Mouse (Mus musculus): Measurements from ENCODE around the gene Aurkb. TPM values are rescaled to one million over a fixed set of nuclear protein-coding genes. Genes with fewer than 3 reads are reported as not detected.
A peak's percentile ranks its signal among the peaks of the same experiment; 100 is the strongest.

Aurkb gene
- polyA plus RNA-seq, 1 experiment from 2014 or later, result 64.3 TPM

DNA sequence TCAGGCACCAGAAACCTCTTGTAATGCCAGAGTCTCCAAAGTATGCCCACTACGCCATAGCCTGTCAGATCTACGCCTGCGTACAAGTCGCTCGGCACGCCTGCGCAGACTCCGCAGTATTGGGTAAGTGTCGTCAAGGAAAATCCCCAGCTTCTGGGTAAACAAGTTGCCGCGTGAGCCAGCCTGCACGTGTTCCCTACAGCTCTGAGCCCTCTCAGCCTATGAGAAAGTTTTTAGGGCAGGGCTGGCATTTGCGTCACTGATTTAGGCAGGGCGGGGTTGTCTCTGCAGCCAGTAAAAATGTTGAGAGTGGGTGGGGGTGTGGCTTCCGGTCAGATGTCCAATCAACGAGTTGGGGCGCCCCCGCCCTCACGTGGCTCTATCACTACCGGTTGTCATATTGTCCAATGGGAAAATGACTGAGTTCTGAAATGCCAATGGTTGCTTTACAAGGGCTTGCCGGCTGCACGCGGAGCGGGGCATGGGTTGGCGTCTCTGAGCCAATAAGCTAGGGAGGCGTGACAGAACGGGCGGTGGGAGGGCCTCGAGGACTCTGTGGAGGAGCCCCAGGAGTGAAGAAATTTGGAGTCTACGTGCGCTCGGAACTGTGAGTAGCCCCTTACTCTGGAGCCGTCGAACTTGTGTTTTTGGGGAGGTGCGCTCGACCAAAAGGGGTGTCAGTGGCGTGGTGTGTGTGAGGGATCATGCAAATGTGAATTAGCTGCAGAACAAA, 49.4 kb downstream of the Aurkb start, which contains the start of gene Per1:
Per1 (plus strand) TSS at position 521 of the 733 bp plus-strand sequence.
- H3K4me3 ChIP-seq, result peak within 1 kb of the TSS; percentile 73
- H3K9me3 ChIP-seq (replicated peaks), result no peaks in the 10 kb centered on the region
- H3K27ac ChIP-seq, result peak within 1 kb of the TSS; percentile 99
- under 1% methylated on average over 37 of the region's 37 CpGs for WGBS
- H3K4me1 ChIP-seq (replicated peaks), result peaks cover 59% of the 10 kb centered on the region
- peak within 1 kb of the TSS; percentile 86 for H3K9ac ChIP-seq
- H3K4me2 ChIP-seq, result peak within 1 kb of the TSS; percentile 83
- ATAC-seq (replicated peaks; ENCODE audit: insufficient number of reproducible peaks, insufficient read depth, low FRiP score, low read depth), result peak; percentile 84
- H3K36me3 ChIP-seq, result peaks cover 18% of the 10 kb centered on the region
- no peaks in the 10 kb centered on the region for H3K27me3 ChIP-seq

DNA sequence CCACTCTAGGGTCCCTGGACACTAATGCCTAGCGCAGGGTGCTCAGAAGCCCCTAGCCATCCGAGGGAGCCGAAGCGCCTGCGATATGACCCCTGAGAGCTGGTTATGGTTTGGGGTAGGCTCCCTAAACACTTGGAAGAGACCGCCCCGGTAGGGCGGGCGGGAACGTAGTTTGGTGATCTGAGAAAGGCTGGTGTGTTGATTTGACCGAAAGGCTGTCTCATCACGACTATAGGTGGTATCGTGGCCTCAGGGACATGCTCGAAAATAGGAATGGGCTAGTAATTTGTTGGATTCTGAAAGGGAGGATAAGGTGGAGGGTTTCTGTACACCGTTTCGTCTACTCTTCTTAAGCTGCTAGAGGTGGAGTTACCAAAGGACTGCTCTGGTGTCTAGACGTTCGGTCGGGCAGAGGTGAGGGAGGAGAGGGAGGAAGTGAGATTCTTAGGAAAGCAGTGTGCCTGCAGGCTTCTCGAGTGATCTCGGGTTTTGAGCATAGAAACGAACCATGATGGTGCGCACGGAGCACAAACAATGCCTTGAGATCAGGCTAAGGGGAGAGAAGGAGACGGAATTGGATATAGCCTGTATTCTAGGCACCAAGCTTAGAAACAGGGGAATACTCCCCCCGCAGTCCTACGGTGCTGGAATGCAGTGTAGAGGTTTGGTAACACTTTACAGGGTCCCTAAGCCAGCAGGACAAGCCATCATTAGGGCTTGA, 50.2 kb downstream of the Aurkb start:
- Histone ChIP-seq H3K9me3 (replicated peaks) (no peaks in the 10 kb centered on the region), H3K9ac (peak overlapping the region; percentile 86), H3K27ac (peak overlapping the region; percentile 99), H3K4me2 (peak overlapping the region; percentile 83), H3K36me3 (peaks cover 19% of the 10 kb centered on the region), H3K4me3 (peak overlapping the region; percentile 73), H3K27me3 (no peaks in the 10 kb centered on the region), H3K4me1 (replicated peaks) (peaks cover 58% of the 10 kb centered on the region)
- under 1% methylated on average over 27 of the region's 27 CpGs for WGBS
- no peak for ATAC-seq (replicated peaks; ENCODE audit: insufficient number of reproducible peaks, insufficient read depth, low FRiP score, low read depth)

DNA sequence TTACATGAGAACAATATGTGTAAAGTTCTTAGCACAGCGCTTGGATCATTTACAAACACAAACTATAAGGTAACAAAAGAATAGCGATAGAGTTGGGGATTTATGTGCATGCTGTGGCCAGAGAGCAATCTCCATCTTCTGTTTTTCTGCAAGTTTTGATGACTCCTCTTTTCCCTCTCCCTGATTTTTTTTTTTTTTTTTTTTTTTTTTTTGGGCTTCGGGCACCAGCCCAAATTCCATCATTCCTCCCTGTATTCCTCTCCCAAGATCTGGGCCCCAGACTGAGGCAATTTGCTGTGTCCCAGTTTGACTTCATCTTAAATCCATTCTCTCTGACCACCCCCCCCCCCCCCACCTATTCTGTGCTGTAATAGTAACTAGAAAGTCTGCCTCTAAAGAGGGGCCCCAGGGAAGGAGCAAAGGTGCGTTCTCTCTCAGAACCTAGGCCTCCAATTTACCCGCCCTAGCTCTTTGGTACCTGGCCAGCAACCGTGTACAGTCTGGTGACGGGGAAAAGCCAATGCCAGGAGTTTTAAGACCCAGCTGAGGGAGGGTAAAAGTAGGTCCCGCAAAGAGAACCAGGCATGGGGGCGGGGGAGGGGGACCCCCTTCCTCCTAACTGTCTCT, 51.0 kb downstream of the Aurkb start:
- Histone ChIP-seq H3K4me2 (peak overlapping the region; percentile 83), H3K9ac (peak overlapping the region; percentile 86), H3K4me3 (peak overlapping the region; percentile 73), H3K36me3 (peaks cover 25% of the 10 kb centered on the region), H3K4me1 (replicated peaks) (peaks cover 62% of the 10 kb centered on the region), H3K27me3 (no peaks in the 10 kb centered on the region), H3K9me3 (replicated peaks) (no peaks in the 10 kb centered on the region), H3K27ac (peak overlapping the region; percentile 99)
- ATAC-seq (replicated peaks; ENCODE audit: insufficient number of reproducible peaks, insufficient read depth, low FRiP score, low read depth), result no peak
- 9% methylated on average over 9 of the region's 9 CpGs for WGBS

- Histone ChIP-seq H3K27ac (peak overlapping the region; percentile 99), H3K9me3 (replicated peaks) (no peaks in the 10 kb centered on the region), H3K4me2 (peak overlapping the region; percentile 83), H3K27me3 (no peaks in the 10 kb centered on the region), H3K4me1 (replicated peaks) (peaks cover 56% of the 10 kb centered on the region), H3K9ac (peak overlapping the region; percentile 86), H3K36me3 (peaks cover 25% of the 10 kb centered on the region), H3K4me3 (peak overlapping the region; percentile 73)
- 2% methylated on average over 29 of the region's 29 CpGs for WGBS
- ATAC-seq (replicated peaks; ENCODE audit: insufficient number of reproducible peaks, insufficient read depth, low FRiP score, low read depth), result peak; percentile 65
Observed at GRCm38 (mm10) chr11:69096987-69097900, 51.8 kb downstream of the Aurkb start.

- H3K36me3 ChIP-seq, result peaks cover 29% of the 10 kb centered on the region
- H3K4me1 ChIP-seq (replicated peaks), result peaks cover 50% of the 10 kb centered on the region
- no peaks in the 10 kb centered on the region for H3K9me3 ChIP-seq (replicated peaks)
- no peaks in the 10 kb centered on the region for H3K27me3 ChIP-seq
- peak overlapping the region; percentile 99 for H3K27ac ChIP-seq
- 24% methylated on average over 8 of the region's 8 CpGs for WGBS
- ATAC-seq (replicated peaks; ENCODE audit: insufficient number of reproducible peaks, insufficient read depth, low FRiP score, low read depth), result no peak
- peak overlapping the region; percentile 73 for H3K4me3 ChIP-seq
- H3K4me2 ChIP-seq, result peak overlapping the region; percentile 83
- H3K9ac ChIP-seq, result peak overlapping the region; percentile 57
Observed at GRCm38 (mm10) chr11:69098039-69098761, 52.8 kb downstream of the Aurkb start.

GRCm38 (mm10) chr11:69098762-69099091, 53.3 kb downstream of the Aurkb start:
- H3K4me2 ChIP-seq, result peak overlapping the region; percentile 83
- ATAC-seq (replicated peaks; ENCODE audit: insufficient number of reproducible peaks, insufficient read depth, low FRiP score, low read depth), result peak; percentile 2
- 0% methylated on average over 19 of the region's 19 CpGs for WGBS
- H3K4me3 ChIP-seq, result peak overlapping the region; percentile 73
- peak overlapping the region; percentile 63 for H3K9ac ChIP-seq
- peak overlapping the region; percentile 99 for H3K27ac ChIP-seq
- H3K27me3 ChIP-seq, result no peaks in the 10 kb centered on the region
- peaks cover 48% of the 10 kb centered on the region for H3K4me1 ChIP-seq (replicated peaks)
- H3K9me3 ChIP-seq (replicated peaks), result no peaks in the 10 kb centered on the region
- peaks cover 34% of the 10 kb centered on the region for H3K36me3 ChIP-seq

DNA sequence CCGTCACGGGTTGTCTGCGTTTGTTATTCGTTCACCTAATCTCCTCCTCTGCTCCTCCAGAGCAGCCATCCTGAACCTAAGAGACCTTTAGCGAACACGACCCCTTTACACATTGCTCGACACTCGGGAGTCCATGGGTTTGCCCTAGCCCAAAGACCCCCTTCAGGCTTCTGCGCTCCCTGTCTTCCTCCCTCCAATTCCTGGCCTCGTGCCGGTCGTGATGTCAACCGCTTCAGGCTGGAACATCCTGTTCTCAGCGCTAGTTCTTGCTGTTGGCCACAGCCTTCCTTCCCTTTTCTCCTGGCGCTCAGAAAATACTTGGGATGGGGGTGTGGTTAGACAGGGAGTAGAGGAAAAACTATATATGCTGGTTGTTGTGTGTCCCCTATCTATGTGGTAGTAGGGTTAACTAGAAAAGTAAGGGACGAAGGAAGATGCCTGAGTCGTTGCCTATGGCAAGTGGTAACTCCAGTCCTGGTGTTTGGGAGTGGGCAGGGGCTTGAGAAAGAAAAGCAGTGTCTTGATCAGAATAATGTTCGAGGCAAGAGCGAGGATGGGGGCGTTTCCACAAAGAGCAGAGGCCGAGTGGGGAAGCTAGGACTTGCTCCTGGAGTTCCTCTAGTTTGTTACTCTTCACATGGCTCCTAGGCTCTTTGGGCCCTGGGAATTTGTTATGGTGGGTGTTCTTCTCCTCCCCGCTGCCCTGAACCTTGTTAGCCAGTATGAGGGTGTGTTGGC, 53.9 kb downstream of the Aurkb start:
- Histone ChIP-seq H3K4me2 (peak overlapping the region; percentile 83), H3K9ac (peak overlapping the region; percentile 63), H3K4me1 (replicated peaks) (peaks cover 42% of the 10 kb centered on the region), H3K36me3 (peaks cover 41% of the 10 kb centered on the region), H3K4me3 (peak overlapping the region; percentile 73), H3K9me3 (replicated peaks) (no peaks in the 10 kb centered on the region), H3K27me3 (no peaks in the 10 kb centered on the region), H3K27ac (peak overlapping the region; percentile 99)
- ATAC-seq (replicated peaks; ENCODE audit: insufficient number of reproducible peaks, insufficient read depth, low FRiP score, low read depth), result no peak
- WGBS, result under 1% methylated on average over 22 of the region's 22 CpGs

DNA sequence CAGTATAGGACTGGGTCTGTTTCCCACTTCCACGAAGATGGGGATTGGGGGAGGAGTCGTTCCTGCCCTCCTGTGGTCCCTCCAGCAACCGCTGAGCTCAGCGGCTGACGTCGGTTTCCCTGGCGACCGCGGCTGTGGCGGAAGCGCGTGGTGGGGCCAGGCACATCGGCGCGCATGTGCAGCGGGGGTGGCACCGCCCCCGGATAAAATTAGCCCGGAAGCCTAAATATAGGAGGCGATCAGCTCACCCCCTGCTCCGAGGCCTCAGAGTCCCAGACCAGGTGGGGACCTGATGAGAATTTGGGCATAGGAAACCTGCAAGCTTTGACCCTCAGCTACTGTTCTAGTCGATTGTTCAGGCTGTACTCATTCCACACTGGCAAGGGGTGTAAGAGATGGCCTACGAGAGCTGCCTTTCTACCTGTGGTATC, 54.5 kb downstream of the Aurkb start:
- Histone ChIP-seq H3K4me1 (replicated peaks) (peaks cover 40% of the 10 kb centered on the region), H3K27me3 (no peaks in the 10 kb centered on the region), H3K9ac (peak overlapping the region; percentile 63), H3K4me2 (peak overlapping the region; percentile 83), H3K4me3 (peak overlapping the region; percentile 73), H3K27ac (peak overlapping the region; percentile 99), H3K36me3 (peaks cover 46% of the 10 kb centered on the region), H3K9me3 (replicated peaks) (no peaks in the 10 kb centered on the region)
- under 1% methylated on average over 23 of the region's 23 CpGs for WGBS
- peak; percentile 21 for ATAC-seq (replicated peaks; ENCODE audit: insufficient number of reproducible peaks, insufficient read depth, low FRiP score, low read depth)

DNA sequence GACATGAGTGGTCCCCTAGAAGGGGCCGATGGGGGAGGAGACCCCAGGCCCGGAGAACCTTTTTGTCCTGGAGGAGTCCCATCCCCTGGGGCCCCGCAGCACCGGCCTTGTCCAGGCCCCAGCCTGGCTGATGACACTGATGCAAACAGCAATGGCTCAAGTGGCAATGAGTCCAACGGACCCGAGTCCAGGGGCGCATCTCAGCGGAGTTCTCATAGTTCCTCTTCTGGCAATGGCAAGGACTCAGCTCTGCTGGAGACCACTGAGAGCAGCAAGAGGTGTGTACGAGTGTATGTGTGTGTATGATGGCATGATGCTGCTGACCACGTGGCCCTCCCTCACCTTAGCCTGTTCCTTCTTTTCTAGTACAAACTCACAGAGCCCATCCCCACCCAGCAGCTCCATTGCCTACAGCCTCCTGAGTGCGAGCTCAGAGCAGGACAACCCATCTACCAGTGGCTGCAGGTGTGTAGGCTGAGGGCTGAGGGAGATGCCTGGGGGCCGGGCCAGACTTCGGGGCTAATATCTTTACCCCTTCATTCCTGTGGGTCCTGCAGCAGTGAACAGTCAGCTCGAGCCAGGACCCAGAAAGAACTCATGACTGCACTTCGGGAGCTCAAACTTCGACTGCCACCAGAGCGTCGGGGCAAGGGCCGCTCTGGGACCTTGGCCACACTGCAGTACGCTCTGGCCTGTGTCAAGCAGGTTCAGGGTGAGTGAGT, 55.4 kb downstream of the Aurkb start:
- Histone ChIP-seq H3K9ac (peak overlapping the region; percentile 63), H3K4me3 (peak overlapping the region; percentile 73), H3K4me2 (peak overlapping the region; percentile 83), H3K27me3 (no peaks in the 10 kb centered on the region), H3K36me3 (peaks cover 55% of the 10 kb centered on the region), H3K27ac (peak overlapping the region; percentile 99), H3K4me1 (replicated peaks) (peaks cover 40% of the 10 kb centered on the region), H3K9me3 (replicated peaks) (no peaks in the 10 kb centered on the region)
- no peak for ATAC-seq (replicated peaks; ENCODE audit: insufficient number of reproducible peaks, insufficient read depth, low FRiP score, low read depth)
- WGBS, result 85% methylated on average over 20 of the region's 20 CpGs
